ENCODE assay signal across 8 mouse cellular contexts in the genomic region with DNA sequence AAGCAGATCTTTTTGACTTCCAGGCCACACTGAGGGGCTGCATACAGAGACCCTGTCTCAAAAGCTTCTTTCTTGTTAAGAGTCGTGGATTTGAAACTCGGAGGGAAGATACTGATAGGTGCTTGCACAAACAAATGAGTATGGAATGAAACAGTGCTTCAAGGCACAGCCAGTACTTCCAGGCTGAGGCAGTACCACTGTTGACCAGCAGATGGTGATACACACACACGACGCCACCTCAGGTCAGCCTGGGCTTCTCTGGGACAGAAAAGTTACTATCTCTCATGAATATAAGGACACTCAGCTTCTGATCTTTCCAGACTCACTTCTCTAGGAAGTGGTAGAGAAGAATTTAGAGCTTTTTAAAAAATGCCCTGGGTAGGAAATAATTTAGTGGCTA. TPM values are rescaled to one million over a fixed set of nuclear protein-coding genes. Genes with fewer than 3 reads are reported as not detected.
DNase-seq lines count a peak whose midpoint lies in the region; ATAC-seq and TF ChIP-seq lines count a peak whose summit lies in the region.

No protein-coding gene starts in this region.

- no peak overlapping the region for H3K27ac ChIP-seq in gastrocnemius, adult 2 months
- no peak overlapping the region for H3K27ac ChIP-seq in kidney, postnatal 0 days
- peak overlapping the region; percentile 56; the same call in 1 of the 2 replicates for H3K27ac ChIP-seq in liver, embryonic 12.5 days

- intact Hi-C loops in gastrocnemius, adult 2 months (cut with DNase I), result loop anchor here (1.0 kb wide), 1 partner anchor 102 kb away; no protein-coding TSS in a partner anchor

- H3K4me3 ChIP-seq in gastrocnemius, adult 2 months, result no peak overlapping the region
- no peak overlapping the region for H3K4me3 ChIP-seq in kidney, postnatal 0 days (replicated peaks; ENCODE audit: low read depth, low read length)
- no peak overlapping the region for H3K4me3 ChIP-seq in liver, embryonic 12.5 days

- H3K4me1 ChIP-seq in kidney, postnatal 0 days (replicated peaks; ENCODE audit: insufficient read depth, low read length), result no peaks in the 10 kb centered on the region
- no peaks in the 10 kb centered on the region for H3K4me1 ChIP-seq in liver, embryonic 12.5 days

- H3K9me3 ChIP-seq in kidney, postnatal 0 days (replicated peaks; ENCODE audit: low read length), result no peaks in the 10 kb centered on the region
- no peaks in the 10 kb centered on the region for H3K9me3 ChIP-seq in liver, embryonic 12.5 days (replicated peaks)

- 20% methylated on average over 4 of the region's 4 CpGs for WGBS in kidney, postnatal 0 days
- 25% methylated on average over 4 of the region's 4 CpGs for WGBS in liver, embryonic 12.5 days (ENCODE audit: insufficient replicate concordance)

- H3K4me2 ChIP-seq in kidney, postnatal 0 days (ENCODE audit: low read length), result no peak overlapping the region
- no peak overlapping the region for H3K4me2 ChIP-seq in liver, embryonic 12.5 days

- no peak for ATAC-seq in kidney, postnatal 0 days (replicated peaks; ENCODE audit: low FRiP score, low read depth)
- peak; percentile 62; the same call in 1 of the 2 replicates for ATAC-seq in liver, embryonic 12.5 days

- H3K36me3 ChIP-seq in kidney, postnatal 0 days (ENCODE audit: insufficient read depth, low read length), result peaks cover 30% of the 10 kb centered on the region; the same call in 1 of the 2 replicates
- H3K36me3 ChIP-seq in liver, embryonic 12.5 days, result peaks cover 96% of the 10 kb centered on the region

- DNase-seq in 416B (ENCODE audit: low read depth) (peak; percentile 84), NIH3T3 (ENCODE audit: low read depth) (peak; percentile 84)
- peak; percentile 80 for DNase-seq in cerebellum, adult 9-10 months
- peak; percentile 80 for DNase-seq in gastrocnemius, adult 2 months
- DNase-seq in kidney, postnatal 0 days (ENCODE audit: low spot score), result peak; percentile 78
- peak; percentile 52 for DNase-seq in retina, adult 2 months (ENCODE audit: low read depth, low spot score)
- DNase-seq in thymus, postnatal 36 days, result peak; percentile 62 to 71

- H3K9ac ChIP-seq in kidney, postnatal 0 days (ENCODE audit: low read depth, low read length), result no peak overlapping the region
- H3K9ac ChIP-seq in liver, embryonic 12.5 days, result no peak overlapping the region

- H3K27me3 ChIP-seq in kidney, postnatal 0 days (ENCODE audit: insufficient read depth, low read length), result no peaks in the 10 kb centered on the region
- no peaks in the 10 kb centered on the region for H3K27me3 ChIP-seq in liver, embryonic 12.5 days (replicated peaks)

- no peak; the same call in 1 of the 2 replicates for TF ChIP-seq CTCF in gastrocnemius, adult 2 months (IDR thresholded peaks at IDR 0.05)
- peak; percentile 98 for TF ChIP-seq CTCF in kidney, postnatal 0 days (IDR thresholded peaks at IDR 0.05; ENCODE audit: low read depth)

RNA-seq across cellular contexts. Expression of a gene that starts 55.6 kb away (rescaled TPM):
- total RNA-seq in gastrocnemius, adult 2 months (2021), result 1 to 10 TPM; 1.2 to 4.0 TPM
- polyA plus RNA-seq in kidney, postnatal 0 days (2015; fragmentation: Nextera tagmentation; extraction: Ambion mirVana), result 2.7 and 3.9 TPM in 2 replicates
- 0.81 and 1.3 TPM in 2 replicates for polyA plus RNA-seq in liver, embryonic 12.5 days (2016; fragmentation: Nextera tagmentation; extraction: Ambion mirVana)
